Mouse (Mus musculus): ENCODE data around the gene Tmem115.

Gene Tmem115

DNA sequence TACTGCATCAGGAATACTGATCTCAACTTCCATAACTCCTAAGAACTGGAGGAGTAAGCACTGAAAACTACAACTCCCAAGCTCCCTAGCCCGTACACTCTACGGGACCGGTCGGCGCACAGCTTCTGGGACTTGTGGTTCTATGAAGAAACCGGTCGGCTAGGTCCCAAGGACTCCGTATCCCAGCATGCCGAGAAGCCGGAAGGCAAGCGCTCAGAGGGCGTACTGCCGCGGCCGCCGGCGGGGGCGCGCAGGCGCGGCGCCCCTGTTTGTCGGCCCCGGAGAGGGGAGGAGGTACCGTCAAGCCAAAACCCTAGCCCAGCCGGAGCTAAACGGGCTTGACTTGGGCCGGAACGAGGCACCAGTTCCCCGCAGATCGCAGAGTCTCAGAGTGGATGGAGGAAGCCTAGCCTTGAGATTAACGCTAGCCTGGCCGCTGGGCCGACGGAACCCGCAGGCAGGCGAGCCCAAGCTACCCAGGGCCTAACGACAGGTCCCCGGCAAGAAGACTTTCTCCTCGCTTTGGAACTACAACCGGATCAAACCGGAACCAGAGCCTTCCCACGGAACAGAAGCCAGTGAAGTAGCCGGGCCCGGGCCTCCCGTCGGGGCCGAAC lies at the start of gene Tmem115:
Gene Tmem115, plus strand, starts transcription at position 155 of the 617 bp plus-strand sequence.
- DNase-seq (ENCODE audit: low spot score in 2 of 2) = peak; percentile 78 to 89

DNA sequence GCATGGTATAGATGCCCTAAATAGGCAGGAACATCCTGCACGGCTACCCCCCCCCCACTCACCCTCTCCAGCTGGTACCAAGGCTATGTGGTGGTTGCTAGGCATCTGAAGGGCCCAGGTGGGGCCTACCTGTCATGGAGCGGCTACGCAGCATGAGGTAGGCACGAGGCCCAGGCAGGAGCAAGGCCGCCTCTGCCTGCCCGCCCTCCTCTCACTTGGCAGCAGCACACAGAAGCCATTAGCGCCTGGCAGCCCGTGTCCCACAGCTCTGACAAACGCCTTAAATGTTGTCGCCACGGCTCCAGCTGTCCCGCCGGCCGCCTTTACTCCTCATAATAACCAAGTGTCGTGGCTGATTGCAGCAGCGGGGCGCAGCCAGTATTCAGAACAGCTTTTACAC lies 49.4 kb upstream of the Tmem115 start:
- no peak for DNase-seq (ENCODE audit: low spot score in 2 of 2)

DNA sequence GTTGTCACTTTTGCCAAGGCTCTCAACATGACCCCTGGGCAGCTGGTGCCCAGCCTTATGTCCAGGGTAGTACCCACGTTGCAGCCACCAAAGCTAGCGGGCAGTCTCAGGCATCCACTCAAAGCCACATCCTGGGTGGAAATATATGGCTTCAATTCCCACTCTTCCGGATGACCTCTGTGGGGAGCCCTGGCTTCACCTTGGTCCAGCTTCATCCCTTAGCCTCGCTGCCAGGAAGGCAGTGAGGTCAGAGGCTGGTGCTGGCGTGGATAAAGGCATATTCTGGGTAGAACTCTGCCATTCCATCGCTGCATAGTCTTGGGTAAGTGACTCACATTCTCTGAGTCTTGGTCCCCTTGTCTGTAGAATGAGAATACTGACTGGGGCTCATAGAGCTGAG lies 49.0 kb upstream of the Tmem115 start:
- no peak for DNase-seq (ENCODE audit: low spot score in 2 of 2)

DNA sequence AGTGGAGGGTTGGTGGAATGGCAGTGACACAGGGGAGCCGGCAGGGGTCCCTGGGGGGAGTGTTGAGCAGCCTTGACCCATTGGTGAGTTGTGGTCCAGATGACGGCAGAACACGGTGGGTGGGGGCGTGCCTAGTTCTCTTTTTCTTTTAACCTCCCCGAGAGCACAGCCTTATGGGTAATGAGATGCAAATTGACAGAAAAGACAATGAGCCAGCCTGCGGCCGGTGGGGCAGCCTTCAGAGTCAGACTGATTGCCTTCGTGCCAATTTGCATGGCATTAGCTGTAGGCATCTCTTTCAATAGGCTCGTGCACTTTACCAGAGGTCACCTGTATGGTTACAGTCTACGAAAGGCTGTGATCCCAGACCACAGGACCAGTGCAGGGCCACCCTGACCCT lies 47.7 kb upstream of the Tmem115 start:
- DNase-seq (ENCODE audit: low spot score in 2 of 2) = no peak

DNA sequence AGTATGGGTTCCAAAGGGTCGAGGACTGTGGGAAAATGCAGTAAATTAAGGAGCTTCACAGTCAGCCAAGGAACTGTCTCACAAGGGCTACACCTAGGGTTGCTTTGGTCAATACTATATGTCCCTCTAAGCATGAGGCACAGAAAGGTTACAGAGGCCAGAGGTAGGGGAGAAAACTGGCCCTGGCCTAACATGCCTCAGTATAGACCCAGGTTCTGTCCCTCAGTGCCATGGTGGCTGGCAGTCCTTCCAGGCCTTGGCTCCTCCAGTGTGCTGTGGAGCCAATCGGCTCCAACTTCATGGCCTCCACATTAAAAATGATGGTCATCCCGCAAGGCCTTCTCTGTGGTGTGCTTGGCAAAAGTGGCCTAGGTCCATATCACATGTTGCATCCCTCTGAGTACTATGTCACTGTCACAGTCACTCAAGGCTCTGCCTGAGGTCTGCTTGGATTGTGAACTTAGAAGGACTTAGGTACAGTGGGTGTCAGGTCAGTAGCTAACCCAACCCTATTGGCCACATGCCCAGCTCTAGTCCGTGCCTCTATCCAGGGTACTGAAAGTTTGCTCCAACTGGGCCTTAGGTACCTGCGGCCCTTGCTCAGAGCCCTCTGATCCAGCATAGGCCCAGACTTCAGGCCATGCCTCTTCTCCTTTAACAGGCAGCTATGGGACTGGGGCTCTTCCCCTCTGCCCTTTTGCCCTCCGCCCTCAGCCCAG lies 47.1 kb upstream of the Tmem115 start:
- DNase-seq (ENCODE audit: low spot score in 2 of 2) = no peak

DNA sequence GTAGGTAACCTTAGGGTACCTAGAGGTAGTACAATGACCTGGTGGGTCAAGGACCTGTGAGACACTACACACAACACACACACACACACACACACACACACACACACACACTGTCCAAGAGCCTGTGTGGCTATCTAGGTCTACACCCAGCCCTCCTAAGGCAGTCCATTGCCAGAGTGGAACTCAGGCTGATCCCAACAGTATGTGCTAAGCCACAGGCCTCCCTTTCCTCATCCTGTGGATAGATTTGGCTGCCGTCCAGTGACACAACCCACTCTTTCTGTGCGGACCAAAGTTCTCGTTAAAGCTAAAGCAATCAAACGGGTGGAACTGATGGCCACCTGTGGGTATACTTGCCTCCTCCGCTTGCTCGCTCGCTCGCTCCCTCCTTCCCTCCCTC lies 43.6 kb upstream of the Tmem115 start:
- no peak for DNase-seq (ENCODE audit: low spot score in 2 of 2)

DNA sequence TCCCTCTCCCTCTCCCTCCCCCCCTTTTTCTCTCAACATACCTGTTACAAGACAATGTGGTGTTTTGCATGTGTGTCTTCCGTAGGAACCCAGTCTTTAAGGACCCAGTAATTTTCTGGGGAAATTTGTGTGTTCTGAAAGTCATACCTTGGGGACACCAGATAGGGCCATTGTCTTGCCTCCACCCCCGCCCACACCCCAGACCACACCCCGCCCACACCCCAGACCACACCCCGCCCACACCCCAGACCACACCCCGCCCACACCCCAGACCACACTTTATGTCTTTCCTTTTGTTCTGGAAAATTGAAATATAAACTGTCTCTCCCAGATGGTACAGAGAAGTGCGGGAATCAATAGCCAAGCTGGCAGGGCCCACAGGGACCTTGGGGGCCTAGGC lies 43.1 kb upstream of the Tmem115 start:
- no peak for DNase-seq (ENCODE audit: low spot score in 2 of 2)

DNA sequence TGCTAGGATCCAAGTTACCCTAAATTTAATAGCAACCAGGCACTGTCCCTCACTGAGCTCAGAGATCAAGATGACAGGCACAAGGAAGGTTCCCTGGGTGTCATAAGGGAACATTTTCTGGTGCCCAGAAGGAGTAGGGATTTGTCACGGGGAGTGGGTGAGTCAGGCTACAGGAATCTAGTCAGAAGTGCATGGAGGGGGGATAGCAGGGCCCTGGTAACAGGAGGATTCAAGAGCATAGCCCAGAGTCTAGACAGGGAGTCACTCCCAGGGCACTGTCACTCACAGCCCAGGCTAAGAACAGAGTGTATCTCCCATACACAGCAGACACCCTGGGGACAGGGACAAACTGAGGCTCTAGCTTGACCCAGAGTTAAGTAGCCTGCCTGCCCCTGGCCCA lies 40.2 kb upstream of the Tmem115 start:
- DNase-seq (ENCODE audit: low spot score in 2 of 2) = no peak

DNA sequence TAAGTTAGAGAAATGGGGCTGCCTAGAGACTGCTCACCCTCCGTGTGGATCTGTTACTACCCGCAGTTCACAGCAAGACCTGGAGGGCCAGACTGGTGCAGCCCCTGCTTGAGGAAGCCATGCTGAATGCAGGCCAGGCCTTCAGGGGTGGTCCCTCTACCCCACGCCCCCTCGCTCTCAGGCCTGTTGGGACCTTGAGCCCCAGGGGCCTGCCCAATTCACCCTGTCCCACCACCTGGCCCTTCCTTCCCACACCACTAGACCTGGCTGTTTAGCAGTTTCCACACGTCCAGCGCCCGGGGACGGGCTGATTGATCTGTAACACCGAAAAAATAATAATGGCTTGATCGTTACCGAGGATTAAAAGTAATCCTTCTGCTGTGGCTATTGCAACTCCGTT lies 39.5 kb upstream of the Tmem115 start:
- DNase-seq (ENCODE audit: low spot score in 2 of 2) = no peak

DNA sequence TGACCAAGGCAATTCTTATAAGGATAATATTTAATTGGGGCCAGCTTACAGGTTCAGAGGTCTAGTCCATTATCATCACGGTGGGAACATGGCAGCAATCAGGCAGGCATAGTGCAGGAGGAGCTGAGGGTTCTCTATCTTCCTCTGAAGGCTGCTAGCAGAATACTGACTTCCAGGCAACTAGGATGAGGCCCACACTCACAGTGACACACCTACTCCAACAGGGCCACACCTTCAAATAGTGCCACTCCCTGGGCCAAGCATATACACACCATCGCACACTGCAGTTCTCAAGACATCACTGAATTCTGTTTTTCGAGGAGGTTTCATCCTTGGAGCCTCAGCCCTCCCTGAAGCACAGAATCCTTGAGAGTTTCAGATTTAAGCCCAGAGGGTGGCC lies 37.4 kb upstream of the Tmem115 start:
- DNase-seq (ENCODE audit: low spot score in 2 of 2) = no peak

DNA sequence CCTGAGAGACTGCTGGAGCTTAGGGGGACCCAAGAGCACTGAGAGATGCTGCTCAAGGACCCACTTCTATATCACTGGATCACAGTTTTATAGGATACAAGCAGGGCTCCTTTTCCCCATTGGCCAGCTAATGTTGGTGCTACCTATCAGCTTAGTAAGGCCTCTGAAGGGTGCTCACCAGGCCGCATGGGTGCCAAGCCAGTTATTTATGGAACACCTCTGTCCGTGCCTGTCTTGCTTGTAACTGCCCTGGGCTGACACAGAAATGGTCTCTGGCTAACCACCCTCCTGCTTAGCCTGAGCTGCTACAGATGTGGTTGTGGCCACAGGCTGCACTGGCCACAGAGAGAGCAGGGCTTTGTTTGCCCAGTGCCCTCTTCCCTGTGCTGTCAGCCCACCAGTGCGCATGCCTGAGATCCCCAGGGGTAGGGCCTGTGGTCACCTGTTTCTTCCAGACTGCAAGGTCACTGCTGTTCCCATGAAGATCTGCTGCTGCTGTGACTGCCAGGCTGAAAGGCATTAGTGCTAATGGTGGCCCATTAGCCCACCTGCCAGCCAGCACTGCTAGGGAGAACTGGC lies 32.9 kb upstream of the Tmem115 start:
- DNase-seq (ENCODE audit: low spot score in 2 of 2) = no peak

DNA sequence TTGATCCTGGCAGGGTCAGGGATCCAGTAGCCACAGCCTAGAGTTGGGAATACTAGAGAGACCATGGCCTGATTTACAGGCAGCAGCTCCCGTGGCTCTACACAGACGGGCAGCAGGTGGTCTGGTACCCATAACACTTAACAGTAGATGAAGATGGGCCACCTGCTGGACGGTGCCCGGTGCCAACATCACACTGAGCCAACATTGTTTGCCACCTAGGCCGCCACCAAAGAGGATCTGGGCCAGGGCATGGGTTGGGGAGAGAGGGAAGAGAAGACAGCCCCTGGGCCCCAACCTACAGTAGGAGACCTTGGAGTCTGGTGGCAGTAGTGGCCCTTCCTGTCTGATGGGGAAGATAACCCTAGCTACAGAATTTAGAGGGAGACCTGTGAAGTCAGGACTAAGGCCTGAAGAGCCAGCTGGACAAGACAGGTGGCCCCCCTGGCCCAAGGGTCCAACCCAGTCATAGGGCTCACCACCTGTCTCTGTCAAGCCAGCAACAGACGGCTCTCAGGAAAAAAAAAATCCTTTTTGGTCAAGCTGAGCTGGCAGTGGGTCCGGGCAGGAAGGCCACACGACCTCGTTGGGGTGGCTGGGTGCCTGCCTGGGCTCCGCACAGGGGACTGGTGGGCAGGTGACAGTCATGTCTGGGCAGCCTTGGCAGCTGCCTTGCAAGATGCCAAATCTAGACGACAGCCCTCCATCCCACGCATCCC lies 31.5 kb upstream of the Tmem115 start:
- DNase-seq (ENCODE audit: low spot score in 2 of 2) = no peak

DNA sequence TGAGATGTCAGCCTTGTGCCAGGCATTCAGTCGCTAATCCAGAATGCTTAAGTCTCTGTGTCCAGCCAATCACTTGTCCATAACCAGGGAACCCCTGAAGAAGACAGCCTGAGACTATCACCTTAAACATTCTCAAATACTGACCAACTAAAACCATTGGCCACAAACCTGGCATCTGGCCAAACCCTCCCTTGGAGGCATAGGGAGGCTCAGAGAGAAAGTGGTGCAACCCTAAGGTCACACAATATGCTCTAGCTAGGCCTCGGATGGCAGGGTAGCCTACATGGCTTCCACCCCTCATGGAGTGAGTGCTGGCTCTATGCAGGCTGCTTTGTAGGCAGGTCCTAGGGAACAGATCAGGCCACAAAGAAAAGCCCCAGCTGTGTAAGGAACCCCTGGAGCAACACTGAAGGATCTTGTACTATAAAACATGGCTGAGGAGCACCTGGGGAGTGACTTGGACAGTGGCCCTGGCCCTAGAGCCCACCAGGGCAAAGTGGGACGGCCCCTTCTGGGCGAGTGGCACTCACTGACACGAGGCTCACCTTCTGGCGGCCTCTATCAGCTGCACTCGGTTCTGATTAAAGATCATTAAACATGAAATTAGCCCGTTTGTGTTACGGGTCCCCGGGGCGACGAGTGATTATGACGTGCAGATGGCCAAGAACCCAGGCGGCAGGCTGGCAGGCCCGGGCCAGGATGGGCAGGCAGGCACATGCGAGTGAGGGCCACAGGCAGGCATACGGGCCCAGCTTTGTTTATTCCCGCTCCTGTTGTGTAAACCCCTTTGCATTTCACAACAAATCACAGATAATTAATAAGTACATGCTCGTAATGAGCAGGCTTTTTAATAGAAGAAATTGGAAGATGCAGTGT lies 28.8 kb upstream of the Tmem115 start:
- DNase-seq (ENCODE audit: low spot score in 2 of 2) = no peak

DNA sequence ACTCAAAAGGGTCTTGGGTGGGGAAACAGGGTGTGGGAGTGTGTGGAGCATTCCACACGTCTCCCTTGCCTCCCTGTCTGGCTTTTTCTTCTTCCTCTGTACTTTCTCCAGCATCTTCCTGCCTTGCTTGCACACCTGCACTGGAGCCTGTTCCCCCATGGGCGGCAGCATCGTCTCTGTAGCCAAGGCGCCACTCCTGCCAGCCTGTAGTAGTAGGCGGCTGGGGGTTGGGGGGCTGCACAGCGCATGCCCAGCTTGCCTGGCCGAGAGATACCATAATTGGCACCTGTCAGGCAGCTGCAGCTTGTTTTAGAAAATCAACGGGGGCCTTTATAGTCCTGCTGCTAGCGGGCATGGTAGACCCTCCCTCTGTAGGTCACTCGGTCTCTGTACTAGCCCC lies 25.5 kb upstream of the Tmem115 start:
- no peak for DNase-seq (ENCODE audit: low spot score in 2 of 2)

DNA sequence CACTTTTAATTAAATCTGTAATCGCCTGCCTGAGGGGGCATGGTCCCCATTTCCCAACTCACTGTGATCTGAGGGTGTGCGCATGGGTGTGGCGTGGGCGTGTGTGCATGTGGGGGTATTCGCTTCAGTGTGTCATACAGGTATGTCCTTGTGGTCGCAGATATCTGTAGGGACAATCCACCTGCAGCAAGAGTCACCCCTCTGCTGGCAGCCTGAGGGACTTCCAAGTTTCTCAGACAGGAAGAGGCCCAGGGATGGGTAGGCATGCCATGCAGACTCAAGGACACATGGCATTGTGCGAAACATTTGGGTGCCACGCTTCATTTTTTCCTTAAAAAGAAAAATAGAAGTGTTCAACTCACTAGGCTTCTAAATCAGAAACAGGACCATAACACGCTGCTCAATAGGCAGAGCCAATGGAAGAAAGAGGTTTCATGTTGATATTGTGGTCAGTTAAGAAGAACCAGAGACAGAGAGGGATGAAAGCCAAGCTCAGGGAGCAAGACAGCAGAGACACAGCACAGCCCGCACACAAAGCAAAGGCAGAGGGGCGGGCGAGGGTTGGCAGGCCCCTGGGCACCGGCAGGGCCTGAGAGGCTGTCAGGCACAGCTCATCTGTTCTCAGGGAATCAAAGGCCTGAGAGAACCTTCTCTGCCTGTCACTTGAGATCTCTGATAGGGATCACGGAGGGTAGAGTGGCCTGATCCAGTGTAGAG lies 23.2 kb upstream of the Tmem115 start:
- no peak for DNase-seq (ENCODE audit: low spot score in 2 of 2)

DNA sequence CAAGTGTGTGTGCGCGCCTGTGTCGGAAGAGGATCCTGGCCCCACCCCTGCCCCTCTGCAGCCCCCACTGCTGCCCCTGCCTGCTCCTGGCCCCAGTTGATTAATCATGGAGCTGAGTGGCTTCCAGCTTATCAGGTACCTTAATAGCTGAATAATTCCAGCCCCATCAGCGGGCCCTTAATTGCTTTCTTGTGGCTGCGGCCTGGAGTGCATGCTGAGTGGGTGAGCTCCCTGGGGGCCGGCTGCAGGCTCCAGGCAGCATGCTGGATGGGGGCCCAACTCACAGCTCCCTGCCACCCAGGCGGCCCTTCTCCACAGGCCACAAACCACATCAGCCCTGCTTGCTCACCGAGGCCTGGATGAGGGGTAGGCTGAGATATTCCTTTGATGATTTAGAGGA lies 22.3 kb upstream of the Tmem115 start:
- no peak for DNase-seq (ENCODE audit: low spot score in 2 of 2)

DNA sequence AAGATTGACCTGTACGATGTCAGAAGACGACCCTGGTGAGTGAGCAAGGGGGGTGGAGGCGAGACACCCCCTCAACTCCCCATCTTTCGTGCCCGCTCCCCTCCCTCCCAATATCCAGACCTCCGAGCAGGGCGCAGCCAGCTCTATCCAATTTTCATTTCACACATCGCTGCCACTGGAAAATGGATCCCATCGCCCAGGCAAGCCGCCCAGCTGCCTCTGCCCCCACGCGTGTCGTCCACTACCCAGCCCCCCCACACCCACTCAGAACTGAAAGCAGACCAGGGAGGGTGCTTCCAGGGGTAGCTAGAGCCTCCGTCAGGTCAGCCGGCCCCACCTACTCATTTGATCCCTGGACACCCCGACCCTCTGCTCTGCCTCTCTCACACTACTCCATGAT lies 21.4 kb upstream of the Tmem115 start:
- no peak for DNase-seq (ENCODE audit: low spot score in 2 of 2)

DNA sequence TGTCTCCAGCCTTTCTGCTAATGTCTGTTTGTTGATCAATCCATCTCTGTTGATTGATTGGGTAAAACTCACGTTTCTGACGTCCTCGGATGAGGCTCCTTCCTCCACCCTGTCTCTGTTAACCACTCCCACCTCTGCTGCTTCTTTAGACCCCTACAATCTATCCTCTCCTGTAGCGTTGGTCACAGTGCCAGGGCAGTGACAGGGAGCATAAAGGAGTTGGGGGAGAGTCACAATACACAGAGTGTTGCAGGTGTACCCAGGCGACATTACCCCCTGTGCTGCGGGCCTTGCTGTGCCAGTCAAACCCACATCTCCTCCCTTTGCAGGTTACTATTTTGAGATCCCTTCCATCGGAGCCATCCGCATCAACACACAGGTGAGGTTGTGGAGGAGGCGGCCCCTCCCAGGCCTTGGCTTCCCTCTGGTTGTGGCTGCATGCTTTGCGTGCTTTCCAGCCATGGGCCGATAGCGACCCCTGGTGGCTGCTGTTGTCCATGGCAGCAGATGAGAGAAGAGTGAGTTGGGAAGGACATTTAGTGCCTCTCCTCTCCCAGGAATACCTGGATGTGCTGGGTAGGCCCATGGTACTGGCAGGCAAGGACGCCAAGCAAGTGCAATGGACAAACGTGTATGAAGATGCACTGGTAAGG lies 19.3 kb upstream of the Tmem115 start:
- peak; percentile 81 to 88 for DNase-seq (ENCODE audit: low spot score in 2 of 2)

DNA sequence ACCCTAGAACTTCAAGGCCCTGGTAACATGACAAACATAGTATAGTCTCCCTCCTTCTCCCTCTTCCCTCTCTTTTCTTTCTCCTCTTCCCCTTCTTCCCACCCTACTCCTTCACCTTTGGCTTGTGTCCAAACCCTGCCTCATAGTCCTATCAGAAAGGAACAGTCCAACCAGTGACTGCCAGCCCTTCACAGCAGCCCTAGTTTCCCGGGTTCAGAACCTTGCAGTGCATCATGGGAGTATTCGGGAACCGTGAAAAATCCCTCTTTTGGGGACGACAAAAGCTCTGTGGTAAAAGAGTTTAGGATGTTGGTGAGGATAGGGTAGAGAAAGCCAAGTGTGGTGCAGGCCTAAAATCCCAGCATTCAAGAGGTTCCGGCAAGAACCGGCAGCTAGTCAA lies 13.4 kb upstream of the Tmem115 start:
- no peak for DNase-seq (ENCODE audit: low spot score in 2 of 2)

DNA sequence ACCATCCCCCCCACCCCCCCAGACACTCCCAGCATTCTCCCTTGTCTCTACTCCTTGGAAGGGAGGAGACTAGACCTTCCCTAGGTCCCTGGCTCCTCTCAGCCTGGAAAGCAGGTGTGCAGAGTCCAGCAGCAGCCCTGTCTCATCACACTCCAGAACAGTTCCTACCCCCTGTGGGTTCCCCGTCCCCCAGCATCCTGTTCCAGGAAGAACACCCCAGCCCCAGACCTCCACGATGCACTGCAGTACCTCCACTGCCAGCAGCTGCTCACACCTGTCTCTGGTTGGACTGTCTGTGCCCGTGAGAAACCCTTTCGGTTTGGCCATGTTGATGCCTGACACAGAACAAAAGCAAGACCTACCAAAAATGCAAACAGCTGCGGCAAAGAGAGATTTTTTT lies 12.6 kb upstream of the Tmem115 start:
- DNase-seq (ENCODE audit: low spot score in 2 of 2) = no peak
